Comparison of ENCODE assay signal across 8 mouse cellular contexts in genomic region chr10:18022312-18022711, GRCm38 (mm10). TPM values are rescaled to one million over a fixed set of nuclear protein-coding genes. Genes with fewer than 3 reads are reported as not detected.
A peak's percentile ranks its signal among the peaks of the same experiment; 100 is the strongest.
DNase-seq lines count a peak whose midpoint lies in the region; ATAC-seq and TF ChIP-seq lines count a peak whose summit lies in the region.

No protein-coding gene starts in this region.

- DNase-seq in adipocyte (ENCODE audit: low spot score), result peak; percentile 88
- peak; percentile 80 for DNase-seq in gastrocnemius, adult 2 months
- DNase-seq in left cerebral cortex, adult 8-10 months (ENCODE audit: low spot score in 2 of 2), result peak; percentile 22 to 28
- DNase-seq in right cerebral cortex, postnatal 10 days (ENCODE audit: low spot score in 2 of 2), result peak; percentile 72 to 78
- DNase-seq in urinary bladder, postnatal 4 days (ENCODE audit: low spot score in 2 of 2), result peak; percentile 78 to 81

- WGBS in hindbrain, embryonic 16.5 days, result under 1% methylated on average over 21 of the region's 21 CpGs

- H3K27me3 ChIP-seq in hindbrain, embryonic 16.5 days (replicated peaks; ENCODE audit: control insufficient read depth, insufficient read depth, low read length), result no peaks in the 10 kb centered on the region
- no peaks in the 10 kb centered on the region for H3K27me3 ChIP-seq in megakaryocyte, embryonic 14.5 days (replicated peaks)

- no peaks in the 10 kb centered on the region for H3K9me3 ChIP-seq in hindbrain, embryonic 16.5 days (ENCODE audit: control insufficient read depth, low read length)
- no peaks in the 10 kb centered on the region for H3K9me3 ChIP-seq in megakaryocyte, embryonic 14.5 days

- H3K27ac ChIP-seq in gastrocnemius, adult 2 months, result peak overlapping the region; percentile 86
- H3K27ac ChIP-seq in hindbrain, embryonic 16.5 days (ENCODE audit: low read depth, low read length), result peak overlapping the region; percentile 93

- H3K9ac ChIP-seq in hindbrain, embryonic 16.5 days (ENCODE audit: low read depth, low read length), result peak overlapping the region; percentile 88

- TF ChIP-seq CTCF in gastrocnemius, adult 2 months (IDR thresholded peaks at IDR 0.05), result no peak

- H3K4me2 ChIP-seq in hindbrain, embryonic 16.5 days (ENCODE audit: low read length), result peak overlapping the region; percentile 71

- ATAC-seq in common myeloid progenitor, adult 5-6 weeks (replicated peaks; ENCODE audit: low read depth, poor library complexity, severe bottlenecking), result peak; percentile 62
- ATAC-seq in hindbrain, embryonic 16.5 days, result peak; percentile 91

- H3K4me1 ChIP-seq in hindbrain, embryonic 16.5 days (ENCODE audit: control insufficient read depth, insufficient read depth, low read depth, low read length), result peaks cover 2% of the 10 kb centered on the region; the same call in 1 of the 2 replicates
- peaks cover 35% of the 10 kb centered on the region for H3K4me1 ChIP-seq in megakaryocyte, embryonic 14.5 days

- intact Hi-C loops in gastrocnemius, adult 2 months (cut with DNase I), result loop anchor here (5.0 kb wide), 1 partner anchor 70 kb away; no protein-coding TSS in a partner anchor

- peak overlapping the region; percentile 79 for H3K4me3 ChIP-seq in gastrocnemius, adult 2 months
- peak overlapping the region; percentile 82 for H3K4me3 ChIP-seq in hindbrain, embryonic 16.5 days (ENCODE audit: low read length)
- H3K4me3 ChIP-seq in megakaryocyte, embryonic 14.5 days (replicated peaks), result peak overlapping the region; percentile 98

- no peaks in the 10 kb centered on the region for H3K36me3 ChIP-seq in hindbrain, embryonic 16.5 days (ENCODE audit: control insufficient read depth, insufficient read depth, low read length)
- H3K36me3 ChIP-seq in megakaryocyte, embryonic 14.5 days (replicated peaks; ENCODE audit: low read length), result peaks cover 28% of the 10 kb centered on the region

RNA-seq across cellular contexts. Expression of gene Abracl, which starts 0.8 kb away (rescaled TPM):
- total RNA-seq in common myeloid progenitor, adult 5-6 weeks (2017), result 349 and 398 TPM in 2 replicates
- 1 to 10 TPM; 2.1 to 3.2 TPM for total RNA-seq in gastrocnemius, adult 2 months (2021)
- polyA plus RNA-seq in hindbrain, embryonic 16.5 days (2015; fragmentation: Nextera tagmentation; extraction: Ambion mirVana), result 51.6 and 51.7 TPM in 2 replicates
- 10 to 100 TPM; 13.2 to 28.7 (median 18.5) TPM for total RNA-seq in left cerebral cortex, adult 8-10 months (2022)
- polyA plus RNA-seq in megakaryocyte, embryonic 14.5 days (2012; ENCODE audit: insufficient read depth, low replicate concordance), result 127 TPM in 1 of 2 replicates, not detected in the other

RNA-seq across cellular contexts. Expression of gene Reps1, which starts 33.3 kb away (rescaled TPM):
- total RNA-seq in common myeloid progenitor, adult 5-6 weeks (2017), result 45.4 and 50.2 TPM in 2 replicates
- total RNA-seq in gastrocnemius, adult 2 months (2021), result 10 to 100 TPM; 22.8 to 25.3 TPM
- polyA plus RNA-seq in hindbrain, embryonic 16.5 days (2015; fragmentation: Nextera tagmentation; extraction: Ambion mirVana), result 11.7 and 15.2 TPM in 2 replicates
- total RNA-seq in left cerebral cortex, adult 8-10 months (2022), result 10 to 100 TPM; 64.5 to 74.6 (median 67.4) TPM
- polyA plus RNA-seq in megakaryocyte, embryonic 14.5 days (2012; ENCODE audit: insufficient read depth, low replicate concordance), result 11.3 and 16.0 TPM in 2 replicates

Comparison
In these comparisons a context has a peak if more than half of its experiments do, and no peak if none do; other contexts are left out.
1. Peak in every context shown above with its lines: DNase-seq, ATAC-seq, H3K4me3 ChIP-seq and H3K27ac ChIP-seq.
2. DNase-seq: peak in every context shown above with its lines; median percentile 88 in adipocyte; 80 in gastrocnemius, adult 2 months; 80 in urinary bladder, postnatal 4 days; 75 in right cerebral cortex, postnatal 10 days; 25 in left cerebral cortex, adult 8-10 months.
3. RNA of gene Abracl, which starts 0.8 kb away (total RNA-seq): 349 to 398 TPM in common myeloid progenitor, adult 5-6 weeks; 13.2 to 28.7 TPM in left cerebral cortex, adult 8-10 months and 2.1 to 3.2 TPM in gastrocnemius, adult 2 months; every median in the first group is over 10 times any median in the second.